ENCODE assay signal across 8 mouse cellular contexts in the genomic region with DNA sequence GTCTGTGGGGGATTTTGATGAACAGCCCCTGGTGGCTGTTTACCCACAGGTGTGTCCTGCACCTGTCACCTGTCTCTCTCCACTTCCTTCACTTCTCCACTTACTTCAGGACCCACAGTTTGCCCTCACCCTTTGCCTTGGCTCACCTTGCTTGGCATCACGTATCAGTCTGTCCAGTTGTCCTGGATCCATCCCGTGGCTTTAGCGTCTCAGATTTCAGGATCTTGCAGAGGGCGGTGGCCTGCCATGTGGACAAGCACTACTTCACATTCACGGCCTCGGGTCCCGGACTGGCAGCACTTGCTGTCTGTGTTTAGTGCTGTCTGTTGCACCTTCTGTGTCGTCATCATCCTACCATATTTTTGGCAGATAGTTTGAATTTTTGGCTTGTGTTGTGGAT. TPM values are rescaled to one million over a fixed set of nuclear protein-coding genes. Genes with fewer than 3 reads are reported as not detected.
A peak's percentile ranks its signal among the peaks of the same experiment; 100 is the strongest.
DNase-seq lines count a peak whose midpoint lies in the region; ATAC-seq and TF ChIP-seq lines count a peak whose summit lies in the region.
"Had no signal": no experiment of that assay in that cellular context is flagged by ENCODE, and none has a peak within 500 bp of the region (broad histone marks: within the 10 kb centered on the region; RNA-seq: fewer than 3 reads in every experiment).

No protein-coding gene starts in this region.

- TF ChIP-seq POLR2A in small intestine, adult 2 months (IDR thresholded peaks at IDR 0.05; ENCODE audit: low read depth, low read length) = no peak

- peaks cover 90% of the 10 kb centered on the region for H3K4me1 ChIP-seq in heart, embryonic 13.5 days
- peaks cover 20% of the 10 kb centered on the region; the same call in 1 of the 2 replicates for H3K4me1 ChIP-seq in lung, postnatal 0 days (ENCODE audit: insufficient read depth, low read depth, low read length)
- peaks cover 58% of the 10 kb centered on the region for H3K4me1 ChIP-seq in limb, embryonic 13.5 days
- H3K4me1 ChIP-seq in small intestine, adult 2 months (ENCODE audit: control insufficient read depth, insufficient read depth, insufficient read length, low read length) = peaks cover 31% of the 10 kb centered on the region

- no peak for TF ChIP-seq CTCF in lung, postnatal 0 days (IDR thresholded peaks at IDR 0.05)
- TF ChIP-seq CTCF in small intestine, adult 2 months (IDR thresholded peaks at IDR 0.05; ENCODE audit: extremely low read depth, insufficient read length, insufficient replicate concordance, low read depth, low read length) = no peak

- H3K4me2 ChIP-seq in heart, embryonic 13.5 days = peak overlapping the region; percentile 43
- 0 out of 2 replicates have a peak overlapping the region, but pooled peaks have one; percentile 5 for H3K4me2 ChIP-seq in lung, postnatal 0 days (replicated peaks; ENCODE audit: low read depth, low read length)
- 0 out of 2 replicates have a peak overlapping the region, but pooled peaks have one; percentile 1 for H3K4me2 ChIP-seq in limb, embryonic 13.5 days (replicated peaks)
- H3K4me2 ChIP-seq: limb, embryonic 12.5 days had no signal

- peak overlapping the region; percentile 10; the same call in 1 of the 2 replicates for H3K4me3 ChIP-seq in heart, embryonic 13.5 days
- no peak overlapping the region for H3K4me3 ChIP-seq in lung, postnatal 0 days (ENCODE audit: low read depth, low read length)
- H3K4me3 ChIP-seq in limb, embryonic 13.5 days = no peak overlapping the region
- H3K4me3 ChIP-seq in small intestine, adult 2 months (ENCODE audit: low read depth, low read length) = peak overlapping the region; percentile 4
- H3K4me3 ChIP-seq: limb, embryonic 12.5 days had no signal

- 46% methylated on average over 8 of the region's 8 CpGs for WGBS in heart, embryonic 13.5 days
- 28% methylated on average over 8 of the region's 8 CpGs for WGBS in lung, postnatal 0 days
- 42% methylated on average over 8 of the region's 8 CpGs for WGBS in limb, embryonic 13.5 days
- WGBS in small intestine, adult 2 months = 45% methylated on average over 8 of the region's 8 CpGs

- no peaks in the 10 kb centered on the region for H3K9me3 ChIP-seq in heart, embryonic 13.5 days
- H3K9me3 ChIP-seq in lung, postnatal 0 days (ENCODE audit: low read length) = no peaks in the 10 kb centered on the region
- no peaks in the 10 kb centered on the region for H3K9me3 ChIP-seq in limb, embryonic 13.5 days
- H3K9me3 ChIP-seq: limb, embryonic 12.5 days had no signal

- no peak for ATAC-seq in heart, embryonic 13.5 days (ENCODE audit: extremely low read depth, insufficient number of reproducible peaks, low FRiP score, low TSS enrichment)
- no peak for ATAC-seq in lung, postnatal 0 days
- ATAC-seq in limb, embryonic 13.5 days (ENCODE audit: low FRiP score, low read depth) = no peak

- no peaks in the 10 kb centered on the region for H3K27me3 ChIP-seq in heart, embryonic 13.5 days (replicated peaks)
- H3K27me3 ChIP-seq in lung, postnatal 0 days (replicated peaks; ENCODE audit: insufficient read depth, low read length) = no peaks in the 10 kb centered on the region
- no peaks in the 10 kb centered on the region for H3K27me3 ChIP-seq in limb, embryonic 13.5 days
- no peaks in the 10 kb centered on the region for H3K27me3 ChIP-seq in small intestine, adult 2 months (ENCODE audit: control insufficient read depth, insufficient read depth, low read length)
- H3K27me3 ChIP-seq: limb, embryonic 12.5 days had no signal

- H3K27ac ChIP-seq in heart, embryonic 13.5 days (replicated peaks) = peak overlapping the region; percentile 53; the same call in 1 of the 2 replicates
- no peak overlapping the region for H3K27ac ChIP-seq in lung, postnatal 0 days (ENCODE audit: low read length)
- no peak overlapping the region for H3K27ac ChIP-seq in limb, embryonic 13.5 days
- H3K27ac ChIP-seq in small intestine, adult 2 months (ENCODE audit: insufficient read depth, low read depth, low read length) = no peak overlapping the region
- H3K27ac ChIP-seq: limb, embryonic 12.5 days had no signal

- no peak overlapping the region for H3K9ac ChIP-seq in heart, embryonic 13.5 days
- H3K9ac ChIP-seq in lung, postnatal 0 days (replicated peaks; ENCODE audit: low read depth) = no peak overlapping the region
- H3K9ac ChIP-seq in limb, embryonic 13.5 days = no peak overlapping the region
- H3K9ac ChIP-seq: limb, embryonic 12.5 days had no signal

- TF ChIP-seq EP300 in lung, postnatal 0 days (IDR thresholded peaks at IDR 0.05) = no peak

- DNase-seq in heart, adult 8-10 months (ENCODE audit: low spot score) = no peak
- DNase-seq in lung, postnatal 0 days (ENCODE audit: low spot score) = no peak
- DNase-seq in lung, postnatal 4 days = no peak
- DNase-seq in urinary bladder, postnatal 10 days (ENCODE audit: low spot score) = no peak

- no peaks in the 10 kb centered on the region for H3K36me3 ChIP-seq in heart, embryonic 13.5 days
- H3K36me3 ChIP-seq in lung, postnatal 0 days (ENCODE audit: insufficient read depth, low read length) = no peaks in the 10 kb centered on the region
- H3K36me3 ChIP-seq in limb, embryonic 13.5 days = no peaks in the 10 kb centered on the region
- no peaks in the 10 kb centered on the region for H3K36me3 ChIP-seq in small intestine, adult 2 months (ENCODE audit: control insufficient read depth, insufficient read depth, low read length)
- H3K36me3 ChIP-seq: limb, embryonic 12.5 days had no signal

RNA-seq across cellular contexts. Expression of a gene that starts 10.7 kb away (rescaled TPM):
- 6.9 and 7.1 TPM in 2 replicates for polyA plus RNA-seq in heart, embryonic 13.5 days (2015; fragmentation: Nextera tagmentation; extraction: Ambion mirVana)
- total RNA-seq in heart, adult 8-10 months (2022) = 10 to 100 TPM; 11.7 to 14.2 (median 13.5) TPM
- 13.8 and 16.2 TPM in 2 replicates for polyA plus RNA-seq in lung, postnatal 0 days (2015; fragmentation: Nextera tagmentation; extraction: Ambion mirVana)
- 11.9 and 13.4 TPM in 2 replicates for polyA plus RNA-seq in limb, embryonic 13.5 days (2015; fragmentation: Nextera tagmentation; extraction: Ambion mirVana)
- polyA plus RNA-seq in small intestine, adult 2 months (2012; rRNA removed) = 9.6 and 109 TPM in 2 replicates

Comparison
In these comparisons a context has a peak if more than half of its experiments do, and no peak if none do; other contexts are left out.
1. H3K4me3 ChIP-seq: peak in heart, embryonic 13.5 days (single experiment) and small intestine, adult 2 months (single experiment); none in lung, postnatal 0 days (single experiment) and limb, embryonic 13.5 days (single experiment).
2. Peak in every context shown above with its lines, with median percentiles within 50 percentile points of each other: H3K4me2 ChIP-seq.